Mouse (Mus musculus) heart, adult 2 months (tissue): ENCODE results near the gene Pias4. TPM values are rescaled to one million over a fixed set of nuclear protein-coding genes. Genes with fewer than 3 reads are reported as not detected.

Experiments
- DNase-seq, 2 experiments: peaks; one replicate each; pipeline ENCODE4 v3.0.0; 2021
- H3K27ac ChIP-seq: fragments of 200-600 bp; 2 replicates; pipeline ENCODE4 v1.8.1; 2022
- H3K27me3 ChIP-seq: fragments of 200-500 bp; 2 replicates; pipeline ENCODE4 v1.6.1; 2012; ENCODE audit warnings: mild to moderate bottlenecking, low read length, inconsistent platforms, mixed read lengths; ENCODE audit not compliant: control insufficient read depth, insufficient read depth
- H3K36me3 ChIP-seq: fragments of 200-500 bp; 2 replicates; pipeline ENCODE4 v1.6.1; 2012; ENCODE audit warnings: low read length, inconsistent platforms; ENCODE audit not compliant: control insufficient read depth, insufficient read depth
- H3K4me1 ChIP-seq: fragments of 200-500 bp; 2 replicates; pipeline ENCODE4 v1.6.1; 2011; ENCODE audit warnings: low read length; ENCODE audit not compliant: control insufficient read depth, insufficient read depth
- H3K4me3 ChIP-seq: fragments of 200-600 bp; 2 replicates; pipeline ENCODE4 v1.8.1; 2022
- H3K79me2 ChIP-seq: fragments of 200-500 bp; replicated peaks from 2 replicates; pipeline ENCODE4 v1.6.1; 2012; ENCODE audit warnings: mild to moderate bottlenecking, inconsistent platforms, low read length, moderate library complexity, mixed read lengths; ENCODE audit not compliant: control insufficient read depth, insufficient read depth
- H3K9ac ChIP-seq: fragments of 200-500 bp; 2 replicates; pipeline ENCODE4 v1.6.1; 2012; ENCODE audit warnings: low read depth, mild to moderate bottlenecking, control low read depth, inconsistent platforms, low read length, mixed read lengths
- CTCF ChIP-seq: fragments of 200-600 bp; IDR thresholded peaks from 2 replicates; pipeline ENCODE4 v1.8.1; 2022; ENCODE audit warnings: antibody characterized with exemption, mild to moderate bottlenecking, moderate library complexity
- EP300 ChIP-seq: fragments of 200-500 bp; IDR thresholded peaks from 2 replicates; pipeline ENCODE4 v1.6.1; 2011; ENCODE audit warnings: low read depth, low read length, control low read depth; ENCODE audit not compliant: insufficient read depth
- POLR2A ChIP-seq: fragments of 200-500 bp; IDR thresholded peaks from 2 replicates; pipeline ENCODE4 v1.6.1; 2011; ENCODE audit warnings: mild to moderate bottlenecking, low read depth, low read length, control low read depth; ENCODE audit not compliant: insufficient read depth
- WGBS: fragments of 180-500 bp; shearing (Covaris S2); methylation state at CpG from one replicate; pipeline ENCODE4 v1.1.7; 2018; 5-methylcytosine and 5-hydroxymethylcytosine counted together
- intact Hi-C: fragments of 180-260 bp; cut with DNase I; formaldehyde crosslinking; loops from one replicate; pipeline ENCODE4 v1.15.1; 2025
- polyA plus RNA-seq: library from polyadenylated mRNA; depleted of rRNA; stranded (reverse); fragments of >200 nt; gene quantifications from 2 replicates; pipeline ENCODE4 v1.2.3, GENCODE M21; 2012
- total RNA-seq, 2 experiments: library from RNA; stranded (reverse); gene quantifications; 2 replicates each; pipeline ENCODE4 v1.2.3; 2021

Gene Pias4
- total and polyA plus RNA-seq, 3 experiments = 14.1 to 22.3 (median 16.5) TPM

- TF ChIP-seq CTCF (peak; percentile 14; the same call in 1 of the 2 replicates), EP300 (no peak; the same call in 1 of the 2 replicates), POLR2A (peak; percentile 35; the same call in 1 of the 2 replicates)
- no peaks in the 10 kb centered on the region for H3K4me1 ChIP-seq
- H3K9ac ChIP-seq = no peak overlapping the region
- H3K27me3 ChIP-seq = no peaks in the 10 kb centered on the region
- H3K79me2 ChIP-seq = no peaks in the 10 kb centered on the region
- no peaks in the 10 kb centered on the region for H3K36me3 ChIP-seq
- DNase-seq = peak in 1 of 2 experiments; percentile 40
- H3K4me3 ChIP-seq = no peak overlapping the region
- peak overlapping the region; percentile 78 for H3K27ac ChIP-seq
- intact Hi-C loops = no loop called here
- 55% methylated on average over 8 of the region's 8 CpGs for WGBS
Measured at GRCm38 (mm10) chr10:81202978-81203720, 35.4 kb upstream of the Pias4 start.

GRCm38 (mm10) chr10:81201807-81202758 is 34.4 kb upstream of the Pias4 start, which contains the start of gene Nmrk2:
Gene Nmrk2, minus strand, starts transcription at chr10:81202051.
- WGBS = 39% methylated on average over 13 of the region's 13 CpGs
- Histone ChIP-seq H3K79me2 (no peaks in the 10 kb centered on the region), H3K36me3 (no peaks in the 10 kb centered on the region), H3K4me1 (no peaks in the 10 kb centered on the region), H3K27ac (peak within 1 kb of the TSS; percentile 96), H3K27me3 (no peaks in the 10 kb centered on the region), H3K9ac (peak within 1 kb of the TSS; percentile 45), H3K4me3 (no peak within 1 kb of the TSS; the same call in 1 of the 2 replicates)
- TF ChIP-seq CTCF (no peak), POLR2A (peak; percentile 65), EP300 (peak; percentile 73; the same call in 1 of the 2 replicates)
- intact Hi-C loops = no loop called here
- peak; percentile 46 to 71 for DNase-seq

GRCm38 (mm10) chr10:81200605-81201287 is 33.0 kb upstream of the Pias4 start:
- TF ChIP-seq EP300 (peak; percentile 56; the same call in 1 of the 2 replicates), POLR2A (peak; percentile 47), CTCF (no peak)
- Histone ChIP-seq H3K4me3 (no peak overlapping the region), H3K9ac (peak overlapping the region; percentile 45), H3K27ac (peak overlapping the region; percentile 96), H3K27me3 (no peaks in the 10 kb centered on the region), H3K4me1 (no peaks in the 10 kb centered on the region), H3K36me3 (no peaks in the 10 kb centered on the region), H3K79me2 (no peaks in the 10 kb centered on the region)
- intact Hi-C loops = no loop called here
- 62% methylated on average over 20 of the region's 20 CpGs for WGBS
- peak; percentile 27 to 39 for DNase-seq

GRCm38 (mm10) chr10:81200141-81200540 is 32.4 kb upstream of the Pias4 start:
- intact Hi-C loops = no loop called here
- TF ChIP-seq POLR2A (peak; percentile 72), CTCF (no peak), EP300 (peak; percentile 80)
- WGBS = 63% methylated on average over 13 of the region's 13 CpGs
- peak; percentile 36 to 42 for DNase-seq
- H3K9ac ChIP-seq = peak overlapping the region; percentile 8; the same call in 1 of the 2 replicates
- no peaks in the 10 kb centered on the region; the same call in 1 of the 2 replicates for H3K27me3 ChIP-seq
- no peaks in the 10 kb centered on the region for H3K36me3 ChIP-seq
- no peaks in the 10 kb centered on the region for H3K79me2 ChIP-seq
- H3K4me3 ChIP-seq = no peak overlapping the region
- no peaks in the 10 kb centered on the region for H3K4me1 ChIP-seq
- peak overlapping the region; percentile 96 for H3K27ac ChIP-seq

- H3K4me1 ChIP-seq = no peaks in the 10 kb centered on the region
- no peak overlapping the region for H3K9ac ChIP-seq
- H3K27me3 ChIP-seq = no peaks in the 10 kb centered on the region; the same call in 1 of the 2 replicates
- DNase-seq = no peak
- H3K27ac ChIP-seq = peak overlapping the region; percentile 96
- intact Hi-C loops = loop anchor here (1.0 kb wide), 1 partner anchor 19 kb away; no protein-coding TSS in a partner anchor
- WGBS = 52% methylated on average over 6 of the region's 6 CpGs
- no peaks in the 10 kb centered on the region for H3K36me3 ChIP-seq
- H3K79me2 ChIP-seq = no peaks in the 10 kb centered on the region
- no peak for TF ChIP-seq CTCF
- TF ChIP-seq EP300 = peak; percentile 77; the same call in 1 of the 2 replicates
- TF ChIP-seq POLR2A = peak; percentile 3; the same call in 1 of the 2 replicates
- H3K4me3 ChIP-seq = no peak overlapping the region
Measured at GRCm38 (mm10) chr10:81198990-81199389, 31.3 kb upstream of the Pias4 start.
